Mouse (Mus musculus) urinary bladder, adult 18-20 months (tissue): ENCODE measurements around the gene Slc7a15.

Experiments
- DNase-seq, 2 experiments: peaks; one replicate each; pipeline ENCODE4 v3.0.0; 2022; ENCODE audit warnings: low spot score in 2 of 2, mixed read lengths in 2 of 2

Gene Slc7a15

DNA sequence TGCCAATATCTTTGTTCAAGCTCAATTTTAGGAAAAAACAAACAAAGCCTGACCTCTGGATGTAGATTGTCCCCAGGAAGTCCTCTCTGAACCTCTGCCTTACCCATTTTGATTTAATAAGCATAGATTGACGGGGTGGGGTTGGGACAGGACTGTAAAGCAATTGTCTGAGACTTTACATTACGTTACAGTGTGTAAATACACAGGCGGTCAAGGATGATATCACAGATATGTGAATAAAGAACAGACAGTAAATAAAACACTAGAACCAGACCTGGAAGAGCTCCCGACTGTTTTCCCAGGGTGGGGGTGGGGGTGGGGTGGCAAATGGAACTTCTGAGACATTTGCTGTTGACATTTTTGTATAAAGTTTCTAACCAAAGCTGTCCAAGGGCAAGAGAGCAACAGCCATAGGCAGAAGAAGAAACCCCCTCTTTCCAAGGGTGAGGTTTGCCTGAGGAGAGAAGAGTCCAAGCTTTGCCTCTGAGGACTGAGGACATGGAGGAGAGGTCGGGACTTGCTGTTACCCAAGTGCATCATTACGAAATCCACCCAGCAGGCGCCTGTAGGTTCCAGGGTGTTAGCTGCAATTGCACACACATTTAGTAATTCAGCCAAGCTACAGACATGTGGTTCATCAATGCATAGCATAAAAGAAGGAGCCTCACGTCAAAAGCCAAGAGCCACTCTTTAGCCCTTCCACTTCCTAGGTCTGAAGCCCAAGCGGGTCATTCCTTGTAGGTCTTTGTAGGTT lies 91.7 kb downstream of the Slc7a15 start:
- peak in 1 of 2 experiments; percentile 37 for DNase-seq

DNA sequence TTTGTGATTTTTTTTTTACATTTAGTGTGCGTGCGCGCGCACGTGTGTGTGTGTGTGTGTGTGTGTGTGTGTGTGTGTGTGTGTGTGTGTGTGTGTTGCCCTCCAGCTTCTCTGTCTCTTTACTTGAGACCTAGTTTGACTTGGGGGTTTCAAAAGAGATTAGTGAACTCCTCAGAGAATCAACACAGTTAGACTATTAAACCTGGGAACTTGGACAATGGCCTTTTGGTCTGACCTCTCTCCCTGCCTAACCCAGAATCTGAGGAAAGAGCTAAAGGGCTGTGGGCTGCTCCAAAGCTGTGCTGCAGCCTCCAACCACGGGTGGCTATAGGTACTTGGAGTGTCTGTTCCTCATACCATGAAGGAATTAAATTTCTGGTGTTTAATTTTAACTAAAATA lies 94.7 kb downstream of the Slc7a15 start:
- no peak for DNase-seq

DNA sequence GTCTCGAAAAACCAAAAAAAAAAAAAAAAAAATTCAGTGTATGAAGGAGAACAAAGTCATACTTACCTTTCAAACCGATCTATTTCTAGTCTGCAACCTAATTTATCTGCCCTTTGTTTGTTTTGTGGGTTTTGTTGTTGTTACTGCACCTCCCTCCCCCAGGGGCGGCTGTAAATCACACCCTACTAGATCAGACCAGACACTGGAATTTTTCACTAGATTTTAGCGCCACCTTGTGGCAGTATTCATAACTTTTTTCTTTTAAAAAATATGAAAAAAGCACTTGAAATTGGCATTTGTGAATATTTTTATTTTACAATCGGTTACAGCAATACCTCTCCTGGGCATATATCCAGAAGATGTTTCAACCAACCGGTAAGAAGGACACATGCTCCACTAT lies 96.3 kb downstream of the Slc7a15 start:
- no peak for DNase-seq

DNA sequence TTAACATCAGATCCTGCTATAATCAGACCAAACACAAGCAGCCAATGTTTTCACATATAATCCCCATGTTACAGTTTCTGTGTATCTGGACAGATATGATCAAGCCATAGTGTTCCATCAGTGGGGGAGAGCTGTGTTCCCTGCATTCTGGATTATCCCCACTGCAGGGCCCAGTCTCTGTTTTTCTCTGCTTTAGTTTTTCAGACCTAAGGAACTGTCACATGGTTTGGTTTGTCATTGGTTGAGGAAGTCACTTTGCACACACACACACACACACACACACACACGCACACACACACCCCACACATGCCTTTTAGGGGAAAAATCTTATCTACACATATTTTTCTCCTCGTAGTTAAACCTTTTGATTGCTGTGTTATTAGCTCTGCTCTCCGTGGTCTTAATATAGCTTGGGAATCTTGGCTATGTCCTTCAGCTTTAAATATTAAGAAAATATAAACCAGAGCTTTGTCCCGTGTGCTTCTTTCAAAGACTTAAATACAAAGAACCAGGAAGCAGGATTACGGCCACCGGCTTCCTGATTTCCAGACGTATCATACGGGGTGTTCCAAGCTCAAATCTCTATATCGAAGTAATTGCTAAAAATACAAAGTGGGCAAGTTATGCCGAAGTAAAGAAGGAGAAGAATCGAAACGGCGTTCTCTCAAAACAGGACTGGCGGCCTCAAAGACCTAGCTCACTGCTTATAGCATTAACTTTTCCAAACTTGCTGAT lies 97.1 kb downstream of the Slc7a15 start:
- DNase-seq: no peak

DNA sequence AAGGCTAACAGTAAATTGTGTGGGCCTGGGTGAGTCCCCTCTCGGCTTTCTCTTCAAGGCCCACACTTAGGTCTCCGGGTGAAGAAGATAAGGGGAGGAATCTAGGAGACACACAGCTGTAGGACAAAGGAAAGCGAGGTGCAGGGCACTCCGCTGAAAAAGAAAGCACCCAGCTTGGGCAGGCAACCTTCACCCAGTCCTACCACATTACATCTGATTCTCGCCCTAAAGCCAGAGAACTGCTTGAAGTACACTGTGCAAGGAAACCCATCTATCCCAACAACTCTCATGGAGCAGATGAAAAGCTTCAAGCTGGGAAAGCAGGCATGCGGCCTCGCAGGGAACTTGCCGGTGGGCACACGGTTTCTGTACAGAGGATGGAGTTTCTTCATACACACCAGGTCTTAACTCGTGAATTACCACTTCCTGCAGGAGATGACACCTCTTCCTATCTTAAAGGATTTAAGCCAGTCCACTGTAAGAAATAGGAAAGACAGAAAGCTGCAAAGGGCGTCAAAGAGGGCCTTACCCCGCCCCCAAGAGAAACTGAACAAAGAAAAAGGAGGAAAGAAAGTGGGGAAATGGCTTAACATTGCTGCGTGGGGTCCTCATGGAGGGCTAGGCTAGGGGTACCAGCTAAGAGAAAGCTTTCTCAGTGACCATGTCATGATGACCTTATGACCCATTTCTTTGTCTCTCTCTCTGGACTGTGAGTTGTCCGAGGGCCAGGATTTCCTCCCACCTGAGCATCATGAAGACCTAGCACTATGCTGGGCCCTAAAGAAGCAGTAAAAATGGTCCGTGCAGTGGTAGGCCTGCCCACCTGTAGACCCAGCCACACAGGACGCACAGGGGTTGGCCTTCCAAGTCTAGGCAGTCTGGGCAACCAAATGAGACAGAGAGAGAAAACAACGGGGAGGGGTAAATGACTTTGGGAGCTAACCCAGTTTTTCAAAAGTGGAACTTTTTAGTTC lies 98.0 kb downstream of the Slc7a15 start:
- DNase-seq: no peak

DNA sequence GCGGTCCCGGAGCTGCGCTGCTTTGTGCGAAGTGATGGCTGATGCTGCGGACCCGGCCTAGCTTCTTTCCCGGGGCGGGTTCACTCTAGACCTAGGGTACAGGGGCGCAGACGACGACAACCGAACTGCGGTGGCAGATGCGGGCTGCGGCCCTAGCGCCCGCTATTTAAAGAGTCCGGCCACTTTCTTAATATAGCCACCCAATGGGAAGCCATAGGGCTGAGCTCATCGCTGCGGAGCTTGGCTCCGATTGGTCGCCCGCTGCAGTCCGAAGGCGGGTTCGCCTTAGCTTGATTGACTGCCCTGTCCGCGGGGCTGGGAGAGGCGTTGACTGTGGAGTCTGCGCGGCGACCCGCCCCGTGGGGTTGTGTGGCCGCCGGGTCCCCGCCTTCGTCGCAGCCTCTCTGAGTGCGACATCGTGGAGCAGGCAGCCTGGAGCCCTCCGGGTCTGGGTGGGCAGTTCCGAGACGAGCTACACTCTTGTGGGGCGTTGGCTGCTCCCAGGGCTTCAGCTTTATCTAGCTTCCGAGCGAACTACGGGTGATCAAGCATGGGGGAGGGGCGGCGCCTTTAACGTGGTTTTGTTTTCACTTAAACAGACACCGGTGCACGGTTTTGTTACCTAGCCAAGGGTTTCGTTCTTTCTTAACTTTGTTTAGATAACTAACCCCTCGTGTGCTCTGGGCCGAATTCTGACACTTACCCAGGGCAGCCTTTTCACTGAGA lies 98.8 kb downstream of the Slc7a15 start, which contains the start of gene Rhob:
Rhob (minus strand) TSS at position 139 of the 726 bp plus-strand sequence.
- peak; percentile 94 to 96 for DNase-seq

DNA sequence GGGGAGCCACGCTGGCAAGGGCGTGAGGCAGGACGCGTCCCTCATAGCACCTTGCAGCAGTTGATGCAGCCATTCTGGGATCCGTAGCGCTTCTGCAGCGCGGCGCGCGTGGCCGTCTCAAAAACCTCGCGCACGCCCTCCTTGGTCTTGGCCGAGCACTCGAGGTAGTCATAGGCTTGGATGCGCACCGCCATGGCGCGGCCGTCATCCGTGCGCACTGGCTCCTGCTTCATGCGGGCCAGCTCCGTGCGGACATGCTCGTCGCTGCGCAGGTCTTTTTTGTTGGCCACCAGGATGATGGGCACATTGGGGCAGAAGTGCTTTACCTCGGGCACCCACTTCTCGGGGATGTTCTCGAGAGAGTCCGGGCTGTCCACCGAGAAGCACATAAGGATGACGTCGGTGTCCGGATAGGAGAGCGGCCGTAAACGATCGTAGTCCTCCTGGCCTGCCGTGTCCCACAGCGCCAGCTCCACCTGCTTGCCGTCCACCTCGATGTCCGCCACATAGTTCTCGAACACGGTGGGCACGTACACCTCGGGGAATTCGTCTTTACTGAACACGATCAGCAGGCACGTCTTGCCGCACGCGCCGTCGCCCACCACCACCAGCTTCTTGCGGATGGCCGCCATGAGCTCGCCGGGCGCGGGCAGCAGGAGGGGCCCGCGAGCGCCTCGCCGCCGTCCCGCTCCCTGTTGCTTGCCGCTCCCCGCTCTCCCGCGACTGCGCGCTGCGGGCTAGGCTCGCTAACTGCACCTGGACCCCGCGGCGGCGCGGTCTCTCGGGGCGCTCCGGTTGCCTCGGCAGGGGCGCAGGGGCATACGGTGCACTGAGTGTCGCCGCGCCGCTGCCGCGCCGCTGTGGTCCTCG lies 99.6 kb downstream of the Slc7a15 start:
- DNase-seq: peak; percentile 48 to 71

DNA sequence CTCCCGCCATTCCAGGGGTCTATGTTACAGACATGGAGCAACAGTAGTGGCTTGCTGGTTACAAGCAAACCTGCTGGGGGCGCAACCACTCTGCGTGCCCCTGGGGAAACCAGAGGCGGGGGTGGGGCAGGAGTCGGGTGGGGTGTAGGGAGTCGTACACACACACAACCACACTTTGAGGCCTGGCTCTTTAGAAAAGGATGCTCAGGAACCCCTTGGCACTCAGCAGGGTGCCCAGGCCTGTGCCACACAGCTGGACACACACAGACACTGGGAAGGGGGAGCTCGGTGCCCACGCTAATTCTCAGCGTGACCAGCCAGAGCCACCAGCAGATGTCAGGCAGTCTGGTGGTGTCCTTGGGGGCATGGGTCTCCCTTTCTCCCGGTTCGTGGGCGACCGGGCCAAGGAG lies 100.3 kb downstream of the Slc7a15 start:
- DNase-seq: no peak

DNA sequence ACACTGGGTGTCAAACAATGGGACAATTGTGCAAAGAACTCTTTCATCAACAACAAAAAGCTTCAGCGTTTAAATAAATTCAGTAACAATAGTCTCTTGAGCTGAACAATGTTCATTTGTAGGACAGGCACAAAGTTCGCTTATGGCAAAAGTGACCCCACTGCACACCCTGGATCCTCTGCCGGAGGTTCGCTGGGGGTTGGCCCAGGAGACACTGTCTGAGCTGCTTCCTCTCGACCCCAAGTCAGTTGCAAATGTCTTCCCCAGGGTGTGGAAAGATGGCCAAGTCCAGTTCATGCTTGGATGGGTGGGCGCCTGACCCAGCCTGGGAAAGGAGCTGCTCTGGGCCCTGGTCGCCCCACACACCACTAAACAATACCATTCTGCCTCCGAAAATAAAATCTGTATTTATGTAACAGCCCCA lies 100.7 kb downstream of the Slc7a15 start:
- no peak for DNase-seq

DNA sequence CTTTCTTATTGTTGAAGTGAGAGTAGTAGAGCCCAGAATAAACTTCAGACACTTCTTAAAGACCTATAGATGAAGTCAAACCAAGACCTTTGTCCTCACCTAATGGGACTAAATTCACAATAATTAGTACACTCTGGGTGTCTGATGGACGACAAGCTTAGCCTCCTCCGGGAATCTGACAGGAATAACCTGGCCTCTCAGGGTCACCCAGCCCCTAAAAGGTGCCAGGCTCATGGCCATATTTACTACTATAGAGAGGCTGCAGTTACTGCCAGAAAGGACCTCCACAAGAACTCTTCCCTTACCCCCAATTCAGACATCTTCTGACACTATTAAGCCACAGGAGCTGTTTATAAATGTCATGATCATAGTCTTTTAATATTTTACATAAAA lies 101.6 kb downstream of the Slc7a15 start:
- no peak for DNase-seq

DNA sequence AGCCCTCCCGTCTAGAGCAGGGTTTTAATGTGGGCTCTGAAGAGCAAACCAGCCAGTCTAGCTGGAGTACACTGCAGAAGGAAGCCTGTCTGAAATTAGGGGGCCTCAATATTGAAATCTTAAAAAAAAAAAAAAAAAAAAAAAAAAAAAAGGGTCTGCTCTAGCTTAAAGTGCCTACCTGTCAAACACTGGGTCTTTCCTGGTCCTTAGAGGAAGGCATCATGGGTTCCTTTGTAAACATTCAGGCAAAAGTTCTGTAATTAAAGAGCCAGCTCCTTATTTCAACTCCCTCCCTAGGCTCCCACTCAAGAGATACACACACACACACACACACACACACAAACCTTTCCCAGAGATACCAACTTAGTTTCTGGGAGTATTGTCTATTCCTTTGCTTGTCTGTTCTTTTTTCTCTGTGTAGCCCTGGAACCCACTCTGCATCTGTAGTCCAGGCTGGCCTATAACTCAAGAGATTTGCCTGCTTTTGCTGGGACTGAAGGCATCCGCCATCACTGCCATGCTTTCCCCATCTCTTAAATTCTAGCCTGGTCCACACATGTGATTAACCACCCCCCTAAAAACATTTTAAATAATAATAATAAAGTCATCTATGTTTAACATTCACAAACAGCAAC lies 102.1 kb downstream of the Slc7a15 start:
- DNase-seq: no peak

DNA sequence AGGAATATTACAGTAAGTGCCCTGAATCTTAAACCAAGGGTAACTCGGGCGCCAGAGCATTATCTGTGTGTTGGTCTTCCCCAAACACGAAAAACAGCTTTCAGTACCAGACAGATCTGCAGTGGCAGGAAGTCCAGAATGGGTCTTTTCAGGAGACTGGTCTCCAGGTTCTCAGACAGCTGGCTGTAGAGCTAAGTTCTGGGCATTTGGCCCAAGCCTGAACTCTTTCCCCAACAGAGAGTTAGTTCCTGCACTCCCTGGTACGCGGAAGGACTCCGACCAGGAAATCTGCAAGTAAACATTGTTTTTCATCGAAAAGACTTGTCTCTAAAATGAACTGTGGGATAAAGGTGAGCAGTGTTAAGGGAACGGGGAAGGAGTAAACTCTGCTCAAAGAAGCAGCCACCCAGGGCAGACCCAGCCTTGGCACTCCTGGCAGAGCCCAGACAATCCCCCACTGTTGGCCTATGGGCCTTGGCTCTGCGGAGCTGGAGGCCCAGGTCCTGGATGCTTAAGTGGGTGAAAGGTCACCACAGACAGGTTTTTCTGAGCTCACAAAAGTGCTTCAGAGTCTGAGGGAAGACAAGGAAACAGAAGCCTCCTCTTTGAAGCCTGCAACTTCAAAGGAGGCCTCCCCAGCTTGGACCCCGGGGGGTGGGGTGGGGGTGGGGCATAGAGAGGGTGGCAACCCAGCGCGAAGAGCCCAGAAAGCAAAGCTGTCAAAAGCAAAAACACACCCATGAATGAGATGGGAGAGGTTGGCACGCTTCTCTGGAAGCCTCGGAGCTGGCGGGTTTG lies 102.8 kb downstream of the Slc7a15 start:
- peak; percentile 50 to 65 for DNase-seq

DNA sequence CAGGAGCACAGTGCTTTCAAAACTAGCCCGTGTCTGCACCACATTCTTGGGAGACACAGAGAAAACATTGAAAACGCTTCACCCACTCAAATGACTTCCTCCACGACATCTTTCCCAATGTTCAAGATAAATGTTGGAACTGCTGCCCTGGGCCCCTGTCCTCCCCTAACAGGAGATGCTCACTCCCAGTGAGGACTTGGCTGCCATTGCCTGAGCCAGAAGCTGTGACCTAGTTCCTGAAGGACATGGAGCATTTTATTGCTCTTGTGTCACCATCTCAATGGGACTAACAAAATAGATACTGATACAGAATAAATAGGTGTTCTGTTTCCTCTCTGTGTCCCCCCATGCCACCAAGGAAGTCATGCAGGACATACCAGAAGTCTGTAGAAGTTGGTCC lies 104.2 kb downstream of the Slc7a15 start:
- no peak for DNase-seq

DNA sequence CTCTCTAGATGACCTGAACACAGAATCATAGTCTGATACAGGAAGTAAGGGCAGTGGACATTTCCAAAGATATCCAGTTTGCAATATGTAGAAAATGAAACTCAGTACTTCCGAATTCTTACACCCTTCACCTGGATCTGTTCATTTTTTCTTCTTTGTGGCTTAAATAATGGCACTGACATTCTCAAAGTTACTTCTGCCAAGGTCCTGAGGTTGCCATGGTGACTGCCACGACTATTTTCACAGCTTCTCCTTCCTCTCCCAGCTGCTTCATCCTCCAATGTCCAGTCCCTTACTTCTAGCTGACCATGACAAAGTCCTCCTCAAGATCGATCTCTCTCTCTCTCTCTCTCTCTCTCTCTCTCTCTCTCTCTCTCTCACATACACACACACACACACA lies 105.5 kb downstream of the Slc7a15 start:
- DNase-seq: no peak

DNA sequence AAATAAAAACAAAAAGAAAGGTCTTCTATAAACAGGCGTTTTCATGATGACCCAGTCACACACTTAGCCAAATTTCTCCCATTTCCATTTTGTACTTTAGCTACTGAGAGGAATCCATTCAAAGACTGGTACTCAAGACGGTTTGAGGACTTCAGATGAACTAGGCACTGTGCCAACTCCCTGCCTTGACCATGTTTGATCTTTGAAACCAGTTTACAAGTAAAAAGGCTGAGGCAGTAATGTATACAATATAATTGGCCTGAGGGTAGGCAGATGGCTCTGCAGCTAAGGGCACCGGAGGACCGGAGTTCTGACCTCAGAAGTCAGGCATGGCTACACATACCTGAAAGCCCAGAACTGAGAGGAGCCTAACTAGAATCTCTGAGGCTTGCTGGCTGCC lies 109.8 kb downstream of the Slc7a15 start:
- no peak for DNase-seq

DNA sequence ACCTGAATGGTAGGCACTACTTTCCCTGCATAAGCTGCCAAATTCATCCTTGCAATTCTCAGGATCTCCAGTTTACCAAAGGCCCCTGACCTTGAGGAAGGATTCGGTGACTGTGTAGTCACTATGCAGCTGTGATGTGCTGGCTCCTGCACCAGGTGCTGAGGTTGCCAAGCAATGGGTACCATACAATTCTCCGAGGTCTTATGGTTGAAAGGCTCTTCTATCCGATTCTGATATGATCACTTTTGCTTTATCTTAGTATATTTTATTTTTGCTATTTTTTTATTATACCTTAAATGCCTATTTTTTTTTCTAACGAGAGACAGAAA lies 110.2 kb downstream of the Slc7a15 start:
- DNase-seq: no peak

DNA sequence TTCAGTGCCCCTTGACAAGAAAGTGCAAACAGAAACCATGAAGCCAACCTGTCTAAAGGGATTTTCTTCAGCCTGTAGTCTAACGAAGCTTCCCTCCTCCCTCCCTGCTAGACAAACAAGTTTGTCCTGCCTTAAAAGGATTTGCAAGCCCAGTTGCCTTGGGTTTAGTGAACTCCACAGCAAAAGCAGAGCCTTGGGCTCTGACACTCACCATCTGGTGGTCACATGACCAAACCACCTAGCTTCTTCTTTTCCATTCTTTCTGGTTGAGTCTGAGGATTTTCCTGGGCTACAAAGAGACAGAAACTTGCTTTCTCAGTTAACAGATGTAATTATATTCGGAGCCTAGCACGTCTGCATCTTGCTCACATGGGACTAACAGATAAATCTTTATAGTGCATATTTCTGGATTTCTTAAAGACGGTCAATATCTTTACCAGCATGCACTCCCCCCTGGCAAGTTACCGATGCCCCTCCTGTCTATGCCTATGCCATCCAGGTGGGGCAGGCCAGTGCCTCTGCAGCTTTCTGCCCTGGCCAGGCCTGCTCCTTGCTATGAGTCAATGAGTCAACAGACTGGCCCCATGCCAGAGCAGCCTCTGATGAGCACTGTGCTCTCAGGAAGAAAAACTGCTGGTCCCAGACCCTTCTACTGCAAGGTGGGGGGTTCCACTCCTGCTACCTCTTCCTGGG lies 110.8 kb downstream of the Slc7a15 start:
- DNase-seq: peak; percentile 75 to 83

DNA sequence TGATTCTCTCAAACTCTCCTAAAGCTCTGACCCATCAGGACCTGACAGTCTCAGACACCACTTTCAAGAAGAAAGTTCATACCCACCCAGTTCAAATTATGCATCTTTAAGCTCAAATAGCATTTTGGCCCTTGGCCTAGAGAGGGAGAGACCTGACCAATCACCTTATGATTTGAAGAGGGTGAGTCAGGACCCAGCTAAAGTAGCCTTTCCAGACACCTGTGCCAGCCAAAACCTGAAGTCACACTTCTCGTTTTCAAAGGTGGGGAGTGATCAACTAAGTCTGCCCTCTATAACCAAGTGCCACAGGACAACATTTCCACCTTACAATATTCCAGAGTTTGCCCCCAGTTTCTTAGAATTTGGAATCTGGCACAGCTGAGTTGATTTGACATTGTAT lies 111.6 kb downstream of the Slc7a15 start:
- peak in 1 of 2 experiments; percentile 40 for DNase-seq

DNA sequence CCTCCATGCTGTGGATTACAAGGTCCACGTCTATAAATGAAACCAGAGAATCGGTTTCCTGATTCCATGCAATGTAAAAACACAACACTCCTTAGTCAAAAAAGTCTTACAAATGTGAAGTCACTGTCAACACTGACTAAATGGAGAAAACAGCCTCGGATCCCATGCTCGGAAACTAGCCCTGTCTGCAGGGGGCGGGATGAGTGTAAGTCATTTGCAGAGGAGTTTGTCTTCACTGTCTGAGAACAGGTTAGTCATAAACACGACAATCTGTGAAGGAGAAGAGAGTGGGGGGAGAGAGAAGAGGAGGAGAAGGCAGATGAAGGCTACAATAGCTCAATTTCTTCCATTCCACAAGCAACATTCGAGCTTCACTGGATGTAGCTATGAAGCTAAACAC lies 113.6 kb downstream of the Slc7a15 start:
- DNase-seq: no peak
